7 mouse cellular contexts compared by ENCODE assay signal in genomic region chr11:120762672-120763041, GRCm38 (mm10). TPM values are rescaled to one million over a fixed set of nuclear protein-coding genes. Genes with fewer than 3 reads are reported as not detected.
A peak's percentile ranks its signal among the peaks of the same experiment; 100 is the strongest.
DNase-seq lines count a peak whose midpoint lies in the region; ATAC-seq and TF ChIP-seq lines count a peak whose summit lies in the region.
"Not testable (repeated sequence)": the region's sequence is repeated elsewhere in the genome, so short reads cannot be mapped to it uniquely, and the experiment has no call there.

Hmga1b (plus strand) TSS chr11:120762794.

- TF ChIP-seq CTCF in kidney, postnatal 0 days (IDR thresholded peaks at IDR 0.05; ENCODE audit: low read depth) = not testable (repeated sequence)

- H3K27ac ChIP-seq in embryonic facial prominence, embryonic 14.5 days (replicated peaks; ENCODE audit: low read depth, low read length); kidney, postnatal 0 days; midbrain, embryonic 12.5 days (replicated peaks): not testable (repeated sequence)

- H3K4me3 ChIP-seq in embryonic facial prominence, embryonic 14.5 days (ENCODE audit: low read depth, low read length); kidney, postnatal 0 days (replicated peaks; ENCODE audit: low read depth, low read length); midbrain, embryonic 12.5 days: not testable (repeated sequence)

- WGBS in embryonic facial prominence, embryonic 14.5 days = 23% methylated on average over 13 of the region's 14 CpGs
- 18% methylated on average over 14 of the region's 14 CpGs for WGBS in kidney, postnatal 0 days
- 20% methylated on average over 14 of the region's 14 CpGs for WGBS in midbrain, embryonic 12.5 days

- H3K27me3 ChIP-seq in embryonic facial prominence, embryonic 14.5 days (replicated peaks; ENCODE audit: control insufficient read depth, insufficient read depth, low read length); kidney, postnatal 0 days (ENCODE audit: insufficient read depth, low read length): not testable (repeated sequence)
- H3K27me3 ChIP-seq in midbrain, embryonic 12.5 days = peaks cover 20% of the 10 kb centered on the region

- H3K9me3 ChIP-seq in embryonic facial prominence, embryonic 14.5 days (ENCODE audit: control insufficient read depth, low read length) = peaks cover 17% of the 10 kb centered on the region
- not testable (repeated sequence) for H3K9me3 ChIP-seq in kidney, postnatal 0 days (replicated peaks; ENCODE audit: low read length)
- peaks cover 13% of the 10 kb centered on the region for H3K9me3 ChIP-seq in midbrain, embryonic 12.5 days

- peak within 1 kb of the TSS; percentile 28 for H3K4me2 ChIP-seq in embryonic facial prominence, embryonic 14.5 days (ENCODE audit: low read depth, low read length)
- not testable (repeated sequence) for H3K4me2 ChIP-seq in kidney, postnatal 0 days (ENCODE audit: low read length)
- peak within 1 kb of the TSS; percentile 26; the same call in 1 of the 2 replicates for H3K4me2 ChIP-seq in midbrain, embryonic 12.5 days (replicated peaks)

- not testable (repeated sequence) for DNase-seq in embryonic facial prominence, embryonic 14.5 days (ENCODE audit: low spot score); heart, postnatal 36 days; kidney, postnatal 0 days (ENCODE audit: low spot score); left cerebral cortex, postnatal 4 days
- DNase-seq in heart, adult 11 months = peak; percentile 83

- ATAC-seq in activated CD4-positive, CD25-positive, alpha-beta regulatory T cell, adult 4 months; embryonic facial prominence, embryonic 14.5 days (ENCODE audit: low read depth); midbrain, embryonic 12.5 days (ENCODE audit: low FRiP score, low read depth): not testable (repeated sequence)
- ATAC-seq in kidney, postnatal 0 days (replicated peaks; ENCODE audit: low FRiP score, low read depth) = peak; percentile 66

- intact Hi-C loops in heart, postnatal 36 days (cut with DNase I); left cerebral cortex, postnatal 4 days (cut with DNase I): not testable (repeated sequence)

- H3K4me1 ChIP-seq in embryonic facial prominence, embryonic 14.5 days (ENCODE audit: control insufficient read depth, insufficient read depth, low read length); kidney, postnatal 0 days (replicated peaks; ENCODE audit: insufficient read depth, low read length); midbrain, embryonic 12.5 days: not testable (repeated sequence)

- not testable (repeated sequence) for H3K36me3 ChIP-seq in embryonic facial prominence, embryonic 14.5 days (ENCODE audit: control insufficient read depth, insufficient read depth, low read length); kidney, postnatal 0 days (ENCODE audit: insufficient read depth, low read length); midbrain, embryonic 12.5 days

- not testable (repeated sequence) for H3K9ac ChIP-seq in embryonic facial prominence, embryonic 14.5 days (ENCODE audit: low read depth, low read length); kidney, postnatal 0 days (ENCODE audit: low read depth, low read length); midbrain, embryonic 12.5 days (replicated peaks)

RNA-seq across cellular contexts. Expression of gene Hmga1b, which starts in this region (rescaled TPM):
- 10 to 100 TPM; 35.6 to 69.1 TPM for polyA plus RNA-seq in activated CD4-positive, CD25-positive, alpha-beta regulatory T cell, adult 4 months (2017; shearing (Covaris generic))
- polyA plus RNA-seq in embryonic facial prominence, embryonic 14.5 days (2014; fragmentation: Nextera tagmentation; extraction: Ambion mirVana) = 3.0 and 4.8 TPM in 2 replicates
- total RNA-seq in heart, postnatal 36 days (2021) = 10 to 100 TPM; 22.1 to 34.1 TPM
- polyA plus RNA-seq in kidney, postnatal 0 days (2015; fragmentation: Nextera tagmentation; extraction: Ambion mirVana) = 2.6 and 4.5 TPM in 2 replicates
- 10 to 100 TPM; 29.6 to 85.6 TPM for total RNA-seq in left cerebral cortex, postnatal 4 days (2021)
- polyA plus RNA-seq in midbrain, embryonic 12.5 days (2016; fragmentation: Nextera tagmentation; extraction: Ambion mirVana) = 5.4 and 6.8 TPM in 2 replicates
